Mouse (Mus musculus): ENCODE results near the gene Il21r.
A peak's percentile ranks its signal among the peaks of the same experiment; 100 is the strongest.

The Il21r gene

DNA sequence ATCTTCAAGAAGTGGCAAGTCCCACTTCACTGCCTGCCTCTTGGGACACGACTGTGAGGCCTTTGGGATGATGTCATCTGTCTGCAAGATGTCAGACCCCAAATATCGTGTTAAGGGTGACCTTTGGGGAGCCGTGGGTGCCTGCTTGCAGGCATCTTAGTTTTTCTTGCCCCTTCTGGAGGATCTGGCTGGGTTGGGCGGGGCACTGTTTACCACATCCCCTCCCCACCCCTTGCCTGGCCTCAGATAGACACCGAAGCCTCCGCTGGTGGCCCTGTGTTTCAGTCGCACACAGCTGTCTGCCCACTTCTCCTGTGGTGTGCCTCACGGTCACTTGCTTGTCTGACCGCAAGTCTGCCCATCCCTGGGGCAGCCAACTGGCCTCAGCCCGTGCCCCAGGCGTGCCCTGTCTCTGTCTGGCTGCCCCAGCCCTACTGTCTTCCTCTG is at the start of gene Il21r:
Il21r (plus strand) TSS at position 245 of the 447 bp plus-strand sequence.
- no peak for DNase-seq

DNA sequence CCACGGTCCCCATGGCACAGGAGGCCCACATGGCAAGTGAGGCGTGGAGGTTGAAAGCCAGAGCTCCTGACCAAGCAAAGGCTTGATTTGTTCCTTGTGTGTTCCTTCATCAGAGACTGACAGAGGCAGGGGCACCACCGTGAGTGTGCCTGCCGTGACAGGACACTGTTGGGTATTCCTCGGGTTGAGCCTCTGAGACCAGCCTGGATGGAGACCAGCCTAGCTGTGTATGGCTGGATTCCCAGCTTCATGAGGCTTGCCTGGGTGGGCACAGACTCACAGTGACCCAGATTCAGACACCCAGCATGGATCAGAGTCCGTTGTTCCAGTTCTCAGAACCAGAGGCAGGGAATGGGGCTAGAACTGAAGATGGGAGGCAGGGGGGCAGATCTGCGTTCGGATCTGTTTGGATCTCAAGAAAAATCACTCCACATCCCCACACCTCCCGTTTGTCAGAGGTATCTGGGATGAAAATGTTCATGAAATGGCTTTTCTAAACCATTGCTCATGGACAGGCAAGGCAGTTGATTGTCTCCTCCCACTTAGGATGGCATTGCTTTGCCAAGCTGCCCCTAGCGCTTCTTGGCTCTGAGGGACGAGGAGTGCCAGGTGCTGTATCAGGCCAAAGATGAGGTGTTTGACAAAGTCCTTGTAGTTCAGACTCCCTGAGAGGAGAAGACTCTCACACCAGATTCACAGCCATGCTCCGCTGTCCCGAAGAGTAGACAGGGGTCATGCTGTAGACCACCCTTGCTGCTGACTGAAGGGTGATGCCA is 49.4 kb upstream of the Il21r start:
- peak in 1 of 2 experiments; percentile 34 for DNase-seq

DNA sequence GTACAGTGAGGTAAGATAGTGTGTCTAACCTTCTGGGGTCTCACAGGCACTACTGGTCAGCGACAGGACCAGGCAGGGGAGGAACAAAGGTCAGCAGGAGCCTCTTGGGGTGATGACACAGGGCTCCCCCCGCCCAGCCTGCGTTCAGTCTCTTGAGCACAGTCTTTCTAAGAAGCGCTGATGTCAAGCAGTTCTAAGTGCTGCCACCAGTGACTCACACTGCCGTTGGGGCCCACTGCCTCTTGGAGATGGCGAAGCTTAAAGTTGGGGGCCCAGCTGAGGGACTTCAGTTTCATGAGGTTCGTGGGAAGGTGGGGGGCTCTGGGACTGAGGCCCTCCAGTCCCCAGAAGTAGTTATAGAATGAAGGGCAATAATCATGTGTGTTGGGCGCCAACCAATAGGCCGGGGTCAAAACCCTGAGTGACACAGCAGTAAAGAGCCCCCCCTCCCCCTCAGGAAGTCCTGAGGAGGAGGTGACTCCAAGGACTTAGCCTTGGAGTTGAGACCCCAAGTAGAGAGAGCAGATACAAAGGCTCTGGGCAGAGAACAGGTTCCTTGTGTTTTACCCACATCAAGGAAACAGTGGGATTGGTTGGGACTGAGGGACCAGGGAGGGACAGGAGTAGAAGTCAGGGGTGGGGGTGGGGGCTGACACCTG is 48.6 kb upstream of the Il21r start:
- no peak for DNase-seq

DNA sequence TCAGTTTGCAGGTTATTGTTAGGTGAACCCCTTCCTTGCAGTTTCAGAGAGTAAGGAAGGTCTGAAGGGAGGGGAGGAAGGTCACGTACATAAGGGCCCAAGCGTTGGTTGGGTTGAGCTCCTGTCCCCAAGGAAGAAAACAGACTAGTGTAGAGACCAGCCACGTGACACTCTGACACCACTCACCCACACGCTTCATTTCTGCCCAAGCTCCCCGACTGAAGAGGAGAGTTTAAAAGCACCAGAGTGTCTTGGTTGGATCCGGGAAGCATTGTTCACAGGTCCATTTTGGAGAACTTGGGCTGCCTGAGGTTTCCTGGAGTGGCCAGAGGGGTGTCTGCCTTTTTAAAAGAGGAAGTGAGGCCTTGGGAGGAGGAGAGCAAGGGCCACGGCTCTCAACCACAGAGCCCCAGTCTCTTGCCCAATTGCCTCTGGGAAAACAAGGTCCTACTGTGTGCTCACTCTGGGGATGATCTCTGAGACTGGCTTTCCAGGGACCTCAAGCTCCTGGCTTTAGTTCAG is 47.8 kb upstream of the Il21r start:
- DNase-seq: no peak

DNA sequence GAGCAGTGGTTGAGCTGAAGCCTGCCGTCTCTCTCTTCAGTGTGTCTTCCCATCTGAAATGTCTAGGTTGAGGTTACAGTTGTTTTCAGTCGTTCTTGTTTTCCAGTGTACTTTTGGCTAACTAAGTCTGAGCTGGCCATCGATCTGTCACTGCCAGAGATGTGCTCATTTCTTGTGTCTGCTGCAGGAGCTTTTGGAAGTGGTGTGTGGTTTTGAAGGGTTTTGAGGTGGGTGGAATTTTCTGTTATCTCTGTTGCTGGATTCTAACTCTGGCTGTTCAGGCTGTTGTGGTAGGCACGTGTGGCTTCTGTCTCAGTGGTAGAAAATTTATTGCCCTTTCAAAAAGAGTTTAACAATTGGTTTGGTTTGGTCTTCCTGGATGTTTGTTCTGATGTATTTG is 47.1 kb upstream of the Il21r start:
- no peak for DNase-seq

DNA sequence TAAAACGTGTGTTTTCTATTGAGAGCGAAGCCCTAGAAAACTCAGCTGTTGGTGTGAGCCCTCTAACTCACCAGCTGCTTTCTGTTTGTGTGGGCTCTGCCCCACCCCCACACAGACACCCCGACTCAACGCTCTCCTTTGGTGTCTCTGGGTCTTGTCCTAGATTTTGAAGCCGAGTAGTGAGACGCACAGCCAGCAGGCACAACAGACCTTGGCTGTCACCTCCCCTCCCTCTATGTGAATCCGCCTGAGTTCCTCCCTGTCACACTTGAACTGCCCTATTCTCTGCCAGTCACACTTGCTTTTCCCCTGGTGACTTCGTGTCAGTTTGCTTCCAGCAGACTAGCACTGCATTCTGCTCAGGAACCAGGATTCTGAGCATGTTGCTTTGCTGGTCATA is 46.4 kb upstream of the Il21r start:
- DNase-seq: no peak

DNA sequence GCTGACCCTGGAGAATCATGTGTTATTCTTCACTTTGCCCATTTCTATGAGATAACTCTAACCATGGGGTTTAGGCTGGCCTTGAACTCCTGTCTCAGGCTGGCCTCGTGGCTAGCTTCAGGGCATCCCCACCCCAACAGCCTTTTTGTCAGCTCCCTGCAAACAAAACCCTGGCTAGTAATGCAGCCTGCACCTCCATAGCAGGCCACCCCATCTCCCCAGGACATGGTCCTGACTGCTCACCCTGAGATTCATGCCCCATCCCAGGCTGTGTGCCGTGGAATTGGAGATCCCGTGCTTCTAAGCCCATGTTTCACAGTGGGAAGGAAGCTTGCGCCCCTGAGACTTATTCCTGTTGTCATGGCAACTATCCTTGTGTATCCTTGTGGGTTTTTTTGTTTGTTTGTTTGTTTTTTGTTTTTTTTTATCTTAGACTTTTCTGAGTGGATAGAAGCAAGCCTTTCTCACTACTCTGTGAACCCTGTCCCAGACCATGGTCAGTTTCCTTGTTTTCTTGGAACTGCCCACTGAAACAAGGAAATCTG is 44.8 kb upstream of the Il21r start:
- no peak for DNase-seq

DNA sequence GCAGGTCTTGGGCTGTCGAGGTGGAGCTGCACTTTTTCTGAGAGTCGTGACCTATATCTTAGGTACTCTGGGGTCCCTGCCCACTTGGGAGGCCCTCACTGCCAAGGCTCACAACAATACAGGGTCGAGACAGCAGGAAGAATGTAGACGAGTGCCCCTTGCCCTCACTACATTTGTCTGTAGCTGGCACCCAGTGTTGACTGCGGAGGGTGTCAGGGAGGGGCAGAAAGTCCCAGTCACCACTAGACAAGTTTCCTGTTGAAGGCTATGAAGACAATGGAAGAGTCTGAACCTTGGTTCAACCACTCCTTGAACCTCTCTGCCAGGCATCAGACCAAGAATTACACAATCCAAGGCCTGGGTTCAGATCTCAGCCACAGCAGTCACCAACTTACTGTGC is 44.2 kb upstream of the Il21r start:
- no peak for DNase-seq

DNA sequence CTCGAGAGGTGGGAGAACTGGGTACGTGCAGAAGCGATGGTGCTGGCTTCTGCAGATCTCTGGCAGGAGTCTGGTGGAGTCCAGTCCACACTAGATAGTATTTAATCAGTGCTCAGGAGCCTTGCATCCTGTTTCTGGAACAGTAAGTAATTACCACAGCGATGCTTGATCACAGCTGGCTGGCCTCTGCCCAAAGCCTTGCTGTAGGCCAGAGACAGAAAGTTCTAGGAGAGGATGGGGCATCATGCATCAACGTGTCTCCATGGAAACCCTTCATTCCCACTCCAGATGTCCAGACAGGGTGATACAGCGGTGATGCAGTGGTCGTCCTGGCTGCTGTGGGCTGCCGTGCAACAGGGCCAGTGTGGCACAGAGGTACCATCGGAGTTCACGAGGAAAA is 43.7 kb upstream of the Il21r start:
- no peak for DNase-seq

DNA sequence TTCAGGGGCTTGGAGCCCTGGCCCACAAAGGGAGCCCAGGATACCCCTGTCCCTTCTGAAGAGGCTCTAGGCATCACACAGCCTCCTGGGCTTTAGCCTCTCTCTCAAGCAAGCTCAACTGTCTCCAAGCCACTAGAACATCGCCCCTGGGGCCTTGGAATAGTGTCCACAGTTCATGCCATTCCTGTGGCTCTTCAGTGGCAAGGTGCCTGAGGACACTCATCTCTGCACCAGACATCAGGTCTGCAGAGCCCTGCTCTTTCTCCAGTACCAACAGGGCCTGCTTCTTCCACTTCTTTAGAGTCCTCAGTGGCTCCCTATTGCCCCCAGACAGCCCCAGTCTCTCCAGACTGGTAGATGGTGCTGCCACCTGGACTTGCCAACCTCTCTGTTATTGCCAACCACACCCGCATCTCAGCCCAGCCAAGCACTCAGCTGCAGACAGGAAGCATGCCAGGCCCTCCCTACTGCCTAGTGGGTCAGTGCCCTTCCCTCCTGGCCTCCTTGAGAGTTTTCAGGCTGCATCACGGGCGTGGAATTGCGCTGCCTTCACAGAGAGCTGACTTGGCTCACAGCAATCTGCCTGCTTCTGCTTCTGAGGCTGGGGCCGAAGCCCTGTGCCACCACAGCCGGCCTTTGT is 43.0 kb upstream of the Il21r start:
- DNase-seq: peak; percentile 64 to 74

DNA sequence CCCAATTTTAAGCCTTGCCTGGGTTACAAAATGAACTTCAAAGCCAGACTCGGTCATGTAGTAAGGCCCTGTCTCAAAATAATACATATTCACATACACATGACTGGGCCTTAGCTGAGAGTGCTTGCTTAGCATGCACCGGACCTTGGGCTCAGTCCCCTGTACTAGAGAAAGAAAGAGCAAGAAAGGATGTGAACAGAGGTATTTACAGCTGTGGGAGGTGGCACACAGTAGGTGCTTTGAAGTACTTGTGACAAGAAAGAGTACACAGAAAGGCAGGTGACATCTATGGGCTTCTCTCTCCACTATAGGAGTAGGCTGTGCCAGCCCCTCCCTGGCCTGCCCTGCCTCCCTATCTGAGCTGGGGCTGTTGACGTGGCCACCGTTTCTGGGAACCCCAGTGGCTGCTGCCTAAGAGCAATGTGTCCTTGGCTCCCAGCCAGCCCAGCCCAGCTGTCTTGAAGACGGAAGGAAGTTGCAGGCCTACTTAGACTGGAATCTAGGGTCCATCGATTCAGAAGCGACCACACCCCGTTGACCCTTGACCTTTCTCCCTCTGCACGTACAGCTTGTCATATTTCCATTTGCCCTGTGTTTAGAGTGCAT is 42.0 kb upstream of the Il21r start:
- DNase-seq: peak in 1 of 2 experiments; percentile 45

DNA sequence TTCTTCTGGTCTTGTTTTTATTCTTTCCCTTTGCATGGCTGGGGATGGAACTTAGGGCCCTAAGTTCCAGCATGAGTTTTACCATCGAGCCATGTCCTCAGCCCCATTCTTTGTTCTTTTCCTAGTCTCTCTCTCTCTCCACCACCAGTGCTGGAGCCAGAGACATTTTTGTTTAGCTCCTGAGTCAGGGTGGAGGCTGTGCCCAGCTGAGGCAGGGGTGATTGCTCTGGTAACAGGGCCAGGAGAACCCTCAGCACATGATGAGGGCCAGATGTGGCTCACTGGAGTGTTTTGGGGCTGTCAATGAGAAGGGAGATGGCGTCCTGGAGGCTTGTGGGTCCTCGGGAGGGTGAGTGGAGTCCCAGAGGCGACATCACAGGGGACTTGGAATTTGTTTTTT is 40.8 kb upstream of the Il21r start:
- no peak for DNase-seq

DNA sequence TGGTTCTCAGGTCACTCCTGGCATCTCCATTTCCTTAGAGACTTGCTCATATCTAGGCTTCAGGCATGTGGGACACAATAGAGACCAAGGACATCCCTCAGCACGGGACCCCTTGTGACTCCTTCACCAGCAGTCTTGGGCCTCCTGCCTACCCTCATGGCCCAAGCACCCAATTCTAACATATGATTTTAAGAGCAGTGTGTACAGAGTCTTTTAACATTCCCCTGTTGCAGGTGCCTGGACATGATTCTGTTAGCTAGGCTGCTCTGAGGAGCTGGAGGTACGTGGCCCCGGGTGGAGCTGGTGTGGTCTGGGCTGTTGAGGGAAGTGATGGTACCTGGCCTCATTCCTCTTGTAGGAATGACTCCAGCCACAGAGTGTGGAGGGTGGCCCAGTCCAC is 40.1 kb upstream of the Il21r start:
- DNase-seq: no peak

DNA sequence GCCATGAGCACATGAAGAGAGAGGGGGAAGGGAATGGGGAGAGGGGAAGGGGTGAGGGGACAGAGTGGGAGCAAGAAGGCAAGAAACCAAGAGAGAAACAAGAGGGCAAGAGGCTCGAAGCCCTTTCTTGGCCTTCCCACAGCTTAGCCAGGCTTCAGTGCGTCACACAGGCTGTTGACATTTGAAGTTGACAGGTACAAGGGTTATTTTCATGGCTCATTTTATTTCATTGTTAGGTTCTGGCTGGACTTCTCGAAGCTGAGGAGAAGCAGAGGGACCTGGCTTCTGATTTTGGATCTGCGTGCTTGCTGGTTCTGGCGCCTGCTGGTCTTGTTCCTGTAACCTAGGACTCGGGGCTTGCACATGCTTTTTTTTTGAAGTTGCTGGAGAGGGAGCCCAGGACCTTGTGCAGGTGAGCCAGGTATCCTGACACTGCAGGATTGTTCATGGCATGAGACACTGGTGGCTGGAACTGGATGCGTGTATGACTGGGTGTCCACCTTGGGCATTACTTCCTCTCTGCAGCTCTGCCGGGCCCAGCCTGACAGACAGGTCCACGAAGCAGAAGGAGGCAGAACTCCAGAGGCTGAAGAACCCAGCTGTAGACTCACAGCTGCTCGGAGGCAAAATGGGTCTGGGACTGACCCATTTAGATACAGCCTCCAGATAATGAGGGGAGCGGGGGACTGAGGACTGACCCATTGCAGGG is 38.8 kb upstream of the Il21r start:
- no peak for DNase-seq

DNA sequence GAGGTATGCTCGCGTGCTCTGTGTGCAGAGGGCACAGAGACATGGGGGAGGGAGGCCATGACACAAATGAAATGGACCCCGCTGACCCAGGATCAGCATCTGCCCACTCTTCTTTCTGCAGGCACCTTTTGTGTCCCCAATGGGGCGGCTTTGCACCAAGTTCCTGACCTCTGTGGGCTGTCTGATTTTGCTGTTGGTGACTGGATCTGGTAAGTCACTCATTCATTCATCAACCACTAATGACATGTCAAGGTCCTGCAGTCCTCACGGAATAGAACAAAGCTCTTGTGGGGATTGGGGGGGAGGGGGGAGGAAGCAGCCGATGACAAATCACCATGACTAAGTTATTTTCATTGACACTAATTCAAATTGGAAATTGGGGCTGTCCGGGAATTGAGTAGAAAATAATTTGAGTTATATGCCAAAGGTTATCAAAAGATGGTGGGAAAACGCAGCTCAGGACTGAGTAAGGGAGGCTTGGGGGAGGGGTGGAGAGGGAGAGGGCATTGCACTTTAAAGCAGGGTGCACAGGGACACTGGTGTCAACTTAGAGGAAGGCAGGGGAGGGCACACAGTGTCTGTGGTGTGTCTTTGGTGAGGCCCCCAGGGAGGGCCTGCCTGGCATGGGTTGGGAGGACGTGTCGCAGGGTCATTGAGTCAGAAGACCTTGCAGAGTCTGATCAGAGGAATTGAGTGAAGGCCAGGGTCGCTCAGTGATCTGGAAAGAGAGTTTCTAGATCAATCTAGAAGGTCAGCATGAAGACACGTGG is 37.5 kb upstream of the Il21r start:
- no peak for DNase-seq

DNA sequence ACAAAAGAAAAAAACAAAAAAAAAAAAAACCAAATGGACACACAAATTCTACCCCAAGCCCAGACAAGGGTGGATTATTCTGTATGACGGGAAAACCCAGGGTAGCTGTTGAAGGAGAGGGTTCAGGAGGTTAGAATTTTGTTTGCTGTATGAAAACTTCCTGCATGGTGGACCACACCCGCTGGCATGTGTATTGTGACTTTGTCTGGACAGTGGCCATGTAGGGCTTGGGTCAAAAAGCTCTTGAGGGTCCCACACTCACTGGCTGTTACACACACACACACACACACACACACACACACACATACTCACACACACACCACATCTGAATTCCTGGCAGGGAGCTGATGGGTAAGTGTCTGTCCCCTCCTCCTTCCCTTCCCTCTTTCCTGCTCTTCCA is 36.8 kb upstream of the Il21r start:
- DNase-seq: no peak

DNA sequence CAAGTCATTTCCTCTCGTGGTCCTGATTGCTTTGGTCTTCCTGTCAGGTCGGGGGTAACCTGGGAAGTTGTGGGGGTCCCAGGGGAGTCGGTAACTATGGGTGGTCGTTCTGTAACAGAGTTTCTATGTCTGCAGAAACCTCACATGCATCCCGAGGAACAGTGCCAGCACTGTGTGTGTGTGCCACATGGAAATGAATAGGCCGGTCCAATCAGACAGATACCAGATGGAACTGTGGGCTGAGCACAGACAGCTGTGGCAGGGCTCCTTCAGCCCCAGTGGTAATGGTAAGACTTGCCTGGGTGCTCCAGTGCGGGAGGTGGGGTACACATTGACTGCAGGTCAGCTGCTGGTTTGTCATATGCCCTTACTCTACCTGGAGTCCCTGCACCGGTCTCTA is 34.3 kb upstream of the Il21r start:
- DNase-seq: no peak

DNA sequence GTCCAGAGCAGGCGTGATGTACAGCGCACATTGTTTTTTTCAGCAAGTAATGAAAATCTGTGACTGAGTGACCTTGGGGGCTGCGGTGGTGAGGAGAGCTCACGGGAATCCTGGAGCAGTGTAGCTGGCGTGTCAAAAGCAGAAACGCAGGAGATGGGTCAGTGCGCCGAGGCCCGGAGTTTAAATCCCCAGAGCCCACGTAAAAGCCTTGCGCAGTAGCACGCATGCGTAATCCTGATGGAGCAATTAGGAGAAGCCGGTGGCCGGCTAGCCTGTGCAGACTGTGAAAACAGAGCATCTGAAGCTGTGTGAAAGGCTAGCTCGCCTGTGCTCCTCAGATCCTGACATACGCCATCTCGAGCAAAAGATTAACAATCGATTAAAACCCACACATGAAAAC is 31.3 kb upstream of the Il21r start:
- no peak for DNase-seq

DNA sequence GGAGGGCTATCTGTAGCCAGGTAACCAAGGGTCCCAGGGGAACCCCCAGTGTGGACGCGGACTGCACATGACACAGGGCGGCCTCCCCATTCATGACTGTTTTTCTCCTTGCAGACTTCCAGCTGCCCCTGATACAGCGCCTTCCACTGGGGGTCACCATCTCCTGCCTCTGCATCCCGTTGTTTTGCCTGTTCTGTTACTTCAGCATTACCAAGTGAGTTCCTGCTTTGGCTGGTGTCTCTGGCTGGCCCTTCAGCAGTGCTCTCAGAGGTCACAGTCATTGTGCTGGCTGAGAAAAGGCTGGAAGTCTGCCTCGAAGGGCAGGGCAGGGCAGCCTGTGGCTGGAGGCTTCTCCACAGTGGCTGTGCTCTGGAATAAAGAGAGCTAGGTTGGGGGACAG is 30.5 kb upstream of the Il21r start:
- DNase-seq: no peak

DNA sequence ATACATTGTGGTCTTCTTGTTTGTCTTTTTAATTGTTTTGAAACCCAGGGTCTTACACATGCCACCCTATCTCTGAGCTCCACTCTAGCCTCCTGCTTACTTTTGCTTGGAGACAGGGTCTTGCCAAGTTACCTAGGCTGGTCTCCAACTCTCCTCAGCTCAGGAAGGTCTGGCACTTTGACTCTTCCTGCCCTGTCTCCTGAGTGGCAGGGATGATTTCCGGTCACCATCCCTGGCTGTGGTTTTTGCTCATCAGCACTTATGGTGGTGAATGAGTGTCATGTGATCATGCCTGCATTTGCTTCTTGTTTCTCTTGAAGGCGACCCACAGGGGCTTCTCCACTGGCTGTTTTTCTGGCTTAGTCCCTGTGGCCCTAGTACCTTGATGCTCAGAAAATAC is 29.4 kb upstream of the Il21r start:
- no peak for DNase-seq

DNA sequence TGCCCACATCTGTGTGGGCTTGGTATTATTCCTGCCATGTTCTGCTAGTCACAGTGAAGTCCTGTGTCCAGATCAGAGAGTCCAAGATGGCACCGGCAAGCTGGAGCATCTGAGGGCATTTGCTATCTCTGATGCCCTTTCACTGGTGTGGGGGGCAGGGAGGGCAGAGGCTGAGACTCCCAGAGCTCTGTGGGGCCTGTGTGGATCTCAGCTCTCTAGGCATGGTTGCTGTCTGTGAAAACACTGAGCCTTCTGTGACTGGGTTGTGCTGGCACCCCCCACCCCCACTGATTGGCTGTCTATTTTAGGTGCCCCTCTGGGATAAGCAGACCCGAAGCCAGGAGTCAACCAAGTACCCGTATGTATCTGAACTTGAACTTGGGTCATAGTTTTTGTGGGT is 28.4 kb upstream of the Il21r start:
- no peak for DNase-seq

All from cerebellum, postnatal 25 days (tissue).